In the genomic region with DNA sequence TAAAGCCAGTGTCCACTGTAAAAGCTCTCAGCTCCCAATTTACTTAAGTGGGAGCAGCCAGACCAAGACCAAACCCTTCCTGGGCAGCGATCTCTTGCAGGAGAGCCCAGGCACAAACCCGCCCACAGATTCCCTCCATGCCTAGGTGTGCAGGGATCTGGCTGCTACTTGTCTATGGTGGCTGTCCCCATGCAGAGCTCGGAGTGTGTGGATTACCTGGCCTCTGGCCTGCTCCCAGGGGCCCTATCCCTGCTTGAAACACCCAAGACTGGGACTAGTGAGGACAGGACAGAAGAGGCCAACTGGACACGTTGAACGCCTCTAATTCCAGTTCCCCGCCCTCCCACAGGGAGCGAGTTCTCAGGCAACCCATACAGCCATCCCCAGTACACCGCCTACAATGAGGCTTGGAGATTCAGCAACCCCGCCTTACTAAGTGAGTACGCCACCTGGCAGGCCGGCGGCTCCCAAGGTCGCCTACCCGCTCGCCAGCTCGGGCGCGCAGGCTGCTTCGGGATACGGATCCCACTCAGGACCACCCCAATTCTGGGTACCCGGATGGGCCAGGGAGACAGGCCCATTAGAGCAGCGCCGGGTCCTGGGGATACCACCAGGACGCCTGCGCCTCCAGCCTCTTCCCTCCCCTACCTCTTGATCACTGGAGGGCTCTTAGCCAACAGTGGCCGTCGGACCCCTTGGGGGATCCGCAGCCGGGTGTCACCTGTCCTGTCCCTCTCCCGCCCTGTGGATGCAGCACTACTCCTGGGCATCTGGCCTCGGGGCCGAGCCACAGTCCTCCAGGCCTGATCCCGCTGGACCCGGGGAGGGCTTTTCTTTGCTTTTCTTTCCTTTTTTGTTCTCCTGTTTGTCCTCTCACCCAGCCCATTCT, we compare ENCODE assay signal across 8 mouse cellular contexts.
DNase-seq lines count a peak whose midpoint lies in the region; ATAC-seq and TF ChIP-seq lines count a peak whose summit lies in the region.

No protein-coding gene starts in this region.

- no peak for TF ChIP-seq CTCF in kidney, postnatal 0 days (IDR thresholded peaks at IDR 0.05; ENCODE audit: low read depth)
- no peak for TF ChIP-seq CTCF in kidney, adult 2 months (conservative IDR thresholded peaks at IDR 0.05; ENCODE audit: insufficient read depth, insufficient read length, low read depth, low read length)
- TF ChIP-seq CTCF in hindbrain, postnatal 0 days (IDR thresholded peaks at IDR 0.05; ENCODE audit: low read depth), result no peak

- H3K36me3 ChIP-seq in kidney, postnatal 0 days (ENCODE audit: insufficient read depth, low read length), result no peaks in the 10 kb centered on the region
- H3K36me3 ChIP-seq in kidney, adult 2 months (ENCODE audit: control insufficient read depth, insufficient read depth, low read length), result peaks cover 1% of the 10 kb centered on the region; the same call in 1 of the 2 replicates
- no peaks in the 10 kb centered on the region for H3K36me3 ChIP-seq in embryonic facial prominence, embryonic 14.5 days (ENCODE audit: control insufficient read depth, insufficient read depth, low read length)
- H3K36me3 ChIP-seq in hindbrain, postnatal 0 days (ENCODE audit: insufficient read depth, low read length), result no peaks in the 10 kb centered on the region

- peak overlapping the region; percentile 35 for H3K4me3 ChIP-seq in kidney, postnatal 0 days (replicated peaks; ENCODE audit: low read depth, low read length)
- H3K4me3 ChIP-seq in kidney, adult 2 months (ENCODE audit: insufficient read depth, low read depth, low read length), result no peak overlapping the region
- H3K4me3 ChIP-seq in embryonic facial prominence, embryonic 14.5 days (ENCODE audit: low read depth, low read length), result peak overlapping the region; percentile 50
- H3K4me3 ChIP-seq in hindbrain, postnatal 0 days (ENCODE audit: low read length), result peak overlapping the region; percentile 42

- DNase-seq in kidney, postnatal 0 days (ENCODE audit: low spot score), result no peak
- no peak for DNase-seq in kidney, adult 2 months
- DNase-seq in embryonic facial prominence, embryonic 14.5 days (ENCODE audit: low spot score), result no peak
- DNase-seq in hindbrain, postnatal 0 days (ENCODE audit: low spot score), result peak; percentile 19
- peak; percentile 53 for DNase-seq in neural tube, embryonic 10.5 days (ENCODE audit: extremely low spot score, low spot score)
- no peak for DNase-seq in adrenal gland, adult 2 months
- no peak for DNase-seq in ovary, postnatal 14 days (ENCODE audit: low spot score)
- no peak for DNase-seq in lung, postnatal 36 days

- H3K4me1 ChIP-seq in kidney, postnatal 0 days (replicated peaks; ENCODE audit: insufficient read depth, low read length), result peaks cover 26% of the 10 kb centered on the region
- H3K4me1 ChIP-seq in kidney, adult 2 months (ENCODE audit: control insufficient read depth, insufficient read depth, low read length), result peaks cover 4% of the 10 kb centered on the region
- peaks cover 17% of the 10 kb centered on the region; the same call in 1 of the 2 replicates for H3K4me1 ChIP-seq in embryonic facial prominence, embryonic 14.5 days (ENCODE audit: control insufficient read depth, insufficient read depth, low read length)
- H3K4me1 ChIP-seq in hindbrain, postnatal 0 days (ENCODE audit: insufficient read depth, low read length), result peaks cover 12% of the 10 kb centered on the region

- peak overlapping the region; percentile 67 for H3K4me2 ChIP-seq in kidney, postnatal 0 days (ENCODE audit: low read length)
- peak overlapping the region; percentile 81 for H3K4me2 ChIP-seq in embryonic facial prominence, embryonic 14.5 days (ENCODE audit: low read depth, low read length)
- H3K4me2 ChIP-seq in hindbrain, postnatal 0 days (ENCODE audit: low read depth, low read length), result peak overlapping the region; percentile 66

- ATAC-seq in kidney, postnatal 0 days (replicated peaks; ENCODE audit: low FRiP score, low read depth), result no peak
- ATAC-seq in embryonic facial prominence, embryonic 14.5 days (ENCODE audit: low read depth), result no peak
- ATAC-seq in hindbrain, postnatal 0 days, result 0 out of 2 replicates have a peak, but pooled peaks have one; percentile 8

- H3K27me3 ChIP-seq in kidney, postnatal 0 days (ENCODE audit: insufficient read depth, low read length), result peaks cover 14% of the 10 kb centered on the region
- no peaks in the 10 kb centered on the region for H3K27me3 ChIP-seq in kidney, adult 2 months (replicated peaks; ENCODE audit: control insufficient read depth, insufficient read depth, low read length)
- H3K27me3 ChIP-seq in embryonic facial prominence, embryonic 14.5 days (replicated peaks; ENCODE audit: control insufficient read depth, insufficient read depth, low read length), result peaks cover 91% of the 10 kb centered on the region
- peaks cover 56% of the 10 kb centered on the region for H3K27me3 ChIP-seq in hindbrain, postnatal 0 days (ENCODE audit: insufficient read depth, low read length)

- no peaks in the 10 kb centered on the region for H3K9me3 ChIP-seq in kidney, postnatal 0 days (replicated peaks; ENCODE audit: low read length)
- no peaks in the 10 kb centered on the region for H3K9me3 ChIP-seq in embryonic facial prominence, embryonic 14.5 days (ENCODE audit: control insufficient read depth, low read length)
- no peaks in the 10 kb centered on the region for H3K9me3 ChIP-seq in hindbrain, postnatal 0 days (ENCODE audit: low read length)

- peak overlapping the region; percentile 66 for H3K27ac ChIP-seq in kidney, postnatal 0 days
- H3K27ac ChIP-seq in kidney, adult 2 months (ENCODE audit: insufficient read depth, low read depth, low read length), result no peak overlapping the region
- H3K27ac ChIP-seq in embryonic facial prominence, embryonic 14.5 days (replicated peaks; ENCODE audit: low read depth, low read length), result no peak overlapping the region
- peak overlapping the region; percentile 5; the same call in 1 of the 2 replicates for H3K27ac ChIP-seq in hindbrain, postnatal 0 days

- no peak overlapping the region for H3K9ac ChIP-seq in kidney, postnatal 0 days (ENCODE audit: low read depth, low read length)
- H3K9ac ChIP-seq in embryonic facial prominence, embryonic 14.5 days (ENCODE audit: low read depth, low read length), result peak overlapping the region; percentile 47; the same call in 1 of the 2 replicates
- peak overlapping the region; percentile 48; the same call in 1 of the 2 replicates for H3K9ac ChIP-seq in hindbrain, postnatal 0 days (replicated peaks; ENCODE audit: low read length)

- 15% methylated on average over 33 of the region's 34 CpGs for WGBS in kidney, postnatal 0 days
- 54% methylated on average over 34 of the region's 34 CpGs for WGBS in kidney, adult 2 months
- WGBS in embryonic facial prominence, embryonic 14.5 days, result 6% methylated on average over 24 of the region's 34 CpGs
- 4% methylated on average over 34 of the region's 34 CpGs for WGBS in hindbrain, postnatal 0 days

- no peak for TF ChIP-seq POLR2A in kidney, adult 2 months (IDR thresholded peaks at IDR 0.05; ENCODE audit: low read depth, low read length)

Comparison
In these comparisons a context has a peak if more than half of its experiments do, and no peak if none do; other contexts are left out.
1. H3K27ac ChIP-seq: peak in kidney, postnatal 0 days (single experiment) and hindbrain, postnatal 0 days (single experiment); none in kidney, adult 2 months (single experiment) and embryonic facial prominence, embryonic 14.5 days (single experiment).
2. DNase-seq: peak in hindbrain, postnatal 0 days (single experiment) and neural tube, embryonic 10.5 days (single experiment); none in kidney, postnatal 0 days (single experiment), kidney, adult 2 months (single experiment), embryonic facial prominence, embryonic 14.5 days (single experiment), adrenal gland, adult 2 months (single experiment), ovary, postnatal 14 days (single experiment) and lung, postnatal 36 days (single experiment).
3. Peak in every context shown above with its lines, with median percentiles within 50 percentile points of each other: H3K4me2 ChIP-seq.